Mouse (Mus musculus) lung, adult 18-20 months (tissue): Measurements from ENCODE around the gene Ipo8.

ENCODE experiments used
- DNase-seq, 2 experiments: peaks; one replicate each; pipeline ENCODE4 v3.0.0; 2022; ENCODE audit warnings: mixed read lengths in 2 of 2

Gene Ipo8

GRCm38 (mm10) chr6:148830748-148831727 lies at the start of gene Ipo8:
Ipo8 (minus strand) TSS chr6:148831467.
- peak; percentile 95 to 96 for DNase-seq

DNA sequence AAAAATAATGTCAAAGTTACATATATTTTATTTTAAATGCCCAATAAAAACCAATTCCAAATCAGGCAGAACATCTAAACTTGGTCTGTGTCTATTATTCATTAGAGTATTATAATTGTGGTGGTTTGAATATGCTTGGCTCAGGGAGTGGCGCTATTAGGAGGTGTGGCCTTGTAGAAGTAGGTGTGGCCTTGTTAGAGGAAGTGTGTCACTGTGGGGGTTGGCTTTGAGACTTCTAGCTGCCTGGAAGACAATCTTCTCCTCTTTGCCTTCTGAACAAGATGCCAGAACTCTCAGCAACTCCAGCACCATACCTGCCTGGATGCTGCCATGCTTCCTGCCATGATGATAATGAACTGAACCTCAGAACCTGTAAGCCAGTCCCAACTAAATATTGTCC lies 42.6 kb upstream of the Ipo8 start:
- no peak for DNase-seq

DNA sequence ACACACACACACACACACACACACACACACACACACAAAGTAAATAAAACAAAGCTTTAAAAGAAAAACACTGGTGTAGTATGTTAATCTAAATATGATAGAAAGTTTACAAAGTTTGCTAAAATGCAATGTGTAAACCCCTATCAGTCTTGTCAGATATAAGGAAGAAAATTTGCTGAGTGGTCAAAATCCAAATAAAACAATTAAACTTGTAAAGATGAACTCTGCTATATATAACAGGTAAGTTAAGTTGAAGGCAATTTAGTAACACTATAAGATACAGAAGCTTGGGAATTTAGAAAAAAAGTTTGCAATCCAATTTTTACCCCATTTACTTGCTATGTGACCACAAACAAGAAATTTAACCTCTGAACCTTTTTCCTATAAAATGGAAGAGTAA lies 14.4 kb upstream of the Ipo8 start:
- no peak for DNase-seq

DNA sequence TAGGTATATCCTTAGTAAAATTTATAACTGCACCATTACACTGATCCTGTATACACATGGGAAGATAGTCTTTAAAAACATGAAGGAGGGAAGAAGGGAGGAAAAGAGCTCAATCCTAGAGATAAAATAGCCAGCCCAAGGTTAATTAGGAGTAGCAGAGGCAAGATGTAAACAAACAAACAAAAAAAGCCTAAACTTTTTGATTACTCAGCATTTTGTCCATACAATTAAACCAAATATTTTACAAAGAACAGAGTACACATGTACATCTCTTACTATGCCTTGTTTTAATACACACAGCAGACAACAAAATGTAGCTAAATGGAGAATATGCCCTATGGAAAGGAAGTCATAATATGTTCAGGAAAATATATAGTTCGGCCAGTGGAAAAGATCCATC lies 10.5 kb upstream of the Ipo8 start:
- no peak for DNase-seq

- no peak for DNase-seq
Observed at GRCm38 (mm10) chr6:148838460-148838859, 7.2 kb upstream of the Ipo8 start.

- no peak for DNase-seq
Observed at GRCm38 (mm10) chr6:148831728-148832121, 458 bp upstream of the Ipo8 start.

GRCm38 (mm10) chr6:148830355-148830747 lies 916 bp downstream of the Ipo8 start:
- no peak for DNase-seq

DNA sequence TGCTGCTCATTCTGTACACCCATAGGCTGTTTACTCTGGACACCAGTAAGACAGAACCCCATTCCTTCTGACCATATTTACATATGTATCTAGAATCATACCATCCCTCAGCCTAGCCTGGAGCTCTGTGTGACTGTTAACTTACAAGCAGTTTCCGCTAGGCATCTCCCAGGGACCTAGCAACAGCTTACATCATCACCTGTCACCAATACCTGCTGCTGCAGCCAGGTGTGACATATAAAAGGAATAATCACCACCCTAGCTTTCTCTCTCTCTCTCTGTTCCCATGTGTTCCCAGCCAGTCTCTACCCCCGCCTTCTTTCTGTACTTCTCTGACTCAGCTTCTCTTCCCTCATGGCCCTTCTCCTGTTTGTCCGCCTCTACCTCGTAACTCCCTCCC lies 5.1 kb downstream of the Ipo8 start:
- DNase-seq, result no peak

DNA sequence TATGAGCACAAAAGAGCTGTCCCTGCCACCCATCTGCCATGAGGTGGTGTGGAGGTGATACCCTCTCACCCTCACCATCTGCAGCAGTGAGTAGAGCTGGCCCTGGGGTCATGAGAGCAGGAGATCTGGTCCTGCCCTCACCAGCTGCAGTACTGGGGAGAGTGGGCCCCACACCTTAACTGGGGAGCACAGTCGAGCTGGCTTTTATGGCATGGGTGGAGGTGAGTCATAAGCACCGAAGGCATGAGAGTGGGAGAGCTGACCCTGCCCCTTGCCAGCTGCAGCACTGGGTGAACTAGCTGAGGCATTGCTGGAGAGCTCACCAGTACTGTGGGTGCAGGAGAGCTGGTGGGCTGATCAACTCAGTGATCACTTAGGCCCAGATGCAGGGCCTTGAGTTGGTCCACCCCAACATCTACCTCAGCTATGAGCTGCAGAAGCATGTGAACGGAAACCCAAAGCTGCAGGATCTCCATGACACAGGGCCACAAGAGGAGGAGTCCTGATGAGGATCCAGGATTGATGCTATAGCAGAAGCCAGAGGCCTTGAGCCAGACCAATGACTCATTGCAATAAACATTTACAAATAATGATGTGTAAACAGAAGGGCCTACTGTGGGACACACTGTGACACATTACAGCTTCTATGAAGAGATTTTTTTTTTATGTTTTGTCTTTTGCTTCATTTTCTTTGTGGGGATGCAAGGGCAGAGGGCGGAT lies 12.5 kb downstream of the Ipo8 start:
- DNase-seq, result peak in 1 of 2 experiments; percentile 1

- no peak for DNase-seq
Observed at GRCm38 (mm10) chr6:148816751-148817150, 14.5 kb downstream of the Ipo8 start.

DNA sequence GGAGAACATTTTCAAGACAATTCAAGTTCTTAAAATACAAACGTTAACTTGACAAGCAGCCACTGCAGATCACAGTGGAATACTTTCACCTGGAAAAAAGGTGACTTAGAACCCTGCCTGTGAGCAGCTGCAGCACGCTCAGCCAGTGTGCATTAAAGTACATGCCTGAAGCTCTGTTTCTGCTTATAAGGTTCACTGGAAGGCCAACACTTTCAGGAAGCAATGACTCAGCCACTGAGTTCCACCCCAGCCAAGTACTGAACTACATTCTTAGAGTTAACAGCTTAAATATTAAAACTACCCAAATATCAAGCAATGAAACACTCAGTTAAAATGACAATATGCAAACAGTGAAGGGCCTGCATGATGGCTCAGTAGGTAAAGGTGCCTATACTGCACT lies 20.1 kb downstream of the Ipo8 start:
- DNase-seq, result no peak

DNA sequence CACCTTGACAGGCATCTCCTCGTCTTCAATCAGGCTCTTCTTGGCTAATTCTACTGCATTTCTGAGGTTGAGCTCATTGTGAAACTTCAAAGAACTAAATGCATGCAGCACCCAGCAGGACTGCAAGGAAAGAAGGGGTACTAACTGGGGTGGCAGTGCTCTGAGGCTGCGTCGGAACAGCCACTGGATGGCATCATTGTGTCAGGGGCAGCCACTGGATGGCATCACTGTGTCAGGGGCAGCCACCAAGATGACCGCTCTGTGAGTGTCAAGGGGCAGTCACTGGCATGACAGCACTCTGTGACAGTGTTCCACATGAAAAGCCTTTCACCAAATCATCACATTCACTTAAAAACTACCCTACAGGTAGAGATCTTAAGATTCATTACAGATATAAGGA lies 31.5 kb downstream of the Ipo8 start:
- DNase-seq, result no peak

GRCm38 (mm10) chr6:148795145-148795544 lies 36.1 kb downstream of the Ipo8 start:
- no peak for DNase-seq

DNA sequence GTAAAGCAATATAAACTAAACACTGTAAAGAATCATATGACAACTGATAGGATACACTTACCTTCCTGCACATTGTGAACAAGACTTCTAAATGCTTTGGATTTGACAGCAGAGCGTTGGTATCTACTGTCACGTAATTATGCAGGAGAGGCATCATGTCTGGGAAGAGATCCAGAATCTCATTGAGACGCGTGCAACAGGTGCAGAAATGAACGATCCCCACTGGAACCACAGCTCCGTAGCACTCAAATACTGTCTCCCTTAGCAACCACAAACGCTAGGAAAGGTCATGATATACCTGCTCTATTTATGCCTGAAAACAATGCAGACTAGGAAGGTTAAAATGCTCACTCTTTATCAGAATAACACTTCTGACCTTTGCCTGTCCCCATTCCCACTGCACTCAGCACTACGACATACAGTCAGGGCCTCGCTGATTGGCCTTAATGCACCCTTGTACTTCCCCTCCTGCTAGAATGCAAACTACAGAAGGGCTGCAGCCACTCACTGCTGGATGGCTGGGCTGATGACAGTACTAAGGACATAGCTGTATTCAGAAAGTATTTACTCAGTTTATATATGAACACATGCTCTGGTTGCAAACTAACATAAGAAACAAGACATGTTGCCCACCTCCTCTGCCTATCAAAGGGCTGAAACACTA lies 42.1 kb downstream of the Ipo8 start:
- DNase-seq, result no peak

GRCm38 (mm10) chr6:148786186-148786585 lies 45.1 kb downstream of the Ipo8 start:
- DNase-seq, result no peak

DNA sequence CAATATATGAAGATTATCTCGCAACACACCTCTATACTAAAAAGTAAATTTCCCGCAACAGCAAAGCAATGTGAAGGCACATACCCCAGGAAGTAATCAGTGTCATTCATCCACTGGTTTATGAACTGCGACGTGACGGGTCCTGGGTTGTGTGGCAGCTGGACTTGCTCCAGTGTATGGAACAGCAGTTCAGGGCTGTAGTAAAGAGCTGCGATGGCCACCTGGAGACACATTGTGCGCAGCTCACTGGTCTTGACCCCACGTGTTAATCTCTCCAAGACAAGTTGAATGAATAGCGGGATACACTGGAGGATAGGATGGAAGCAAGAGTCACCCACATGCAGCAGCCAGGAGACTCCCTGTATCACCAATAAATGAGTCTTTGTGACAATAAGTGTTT lies 46.8 kb downstream of the Ipo8 start:
- no peak for DNase-seq

DNA sequence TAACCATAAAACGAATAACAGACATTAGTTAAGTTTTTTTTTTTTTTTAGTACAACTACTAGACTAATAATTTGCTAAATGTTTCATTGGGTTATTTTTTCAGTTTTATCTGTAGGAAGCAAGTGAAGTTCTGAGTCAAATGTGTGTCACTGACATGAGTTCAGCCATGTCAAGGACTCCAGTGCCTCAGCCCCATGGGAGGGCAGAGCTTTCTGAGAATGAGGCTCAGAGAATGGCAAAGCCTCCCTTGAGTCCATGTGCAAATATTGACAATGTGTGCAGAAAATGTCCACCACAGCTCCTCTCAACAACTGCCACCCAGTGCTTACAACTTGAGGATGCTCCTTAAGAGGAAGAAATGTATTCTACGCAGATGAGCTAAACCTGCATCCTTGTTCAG lies 55.0 kb downstream of the Ipo8 start:
- DNase-seq, result no peak

DNA sequence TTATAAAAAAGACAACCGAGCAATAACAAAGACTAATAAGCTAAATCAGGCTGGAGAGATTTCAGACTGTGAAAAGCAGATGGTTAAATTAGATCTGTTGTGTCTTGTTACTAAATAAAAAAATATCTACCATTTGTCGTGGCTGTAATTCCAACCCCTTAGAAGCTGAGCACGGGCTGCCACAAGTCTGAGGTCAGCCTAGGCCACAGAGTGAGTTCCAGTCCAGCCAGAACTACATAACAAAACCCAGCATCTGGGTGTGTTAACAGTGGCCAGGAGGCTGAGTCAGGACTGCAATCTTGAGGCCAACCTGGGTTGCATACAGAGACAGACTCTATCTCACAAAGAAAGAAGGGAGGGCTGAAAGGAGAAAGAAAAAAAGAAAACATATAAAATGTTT lies 59.8 kb downstream of the Ipo8 start:
- no peak for DNase-seq

- no peak for DNase-seq
Observed at GRCm38 (mm10) chr6:148768419-148768818, 62.8 kb downstream of the Ipo8 start.

DNA sequence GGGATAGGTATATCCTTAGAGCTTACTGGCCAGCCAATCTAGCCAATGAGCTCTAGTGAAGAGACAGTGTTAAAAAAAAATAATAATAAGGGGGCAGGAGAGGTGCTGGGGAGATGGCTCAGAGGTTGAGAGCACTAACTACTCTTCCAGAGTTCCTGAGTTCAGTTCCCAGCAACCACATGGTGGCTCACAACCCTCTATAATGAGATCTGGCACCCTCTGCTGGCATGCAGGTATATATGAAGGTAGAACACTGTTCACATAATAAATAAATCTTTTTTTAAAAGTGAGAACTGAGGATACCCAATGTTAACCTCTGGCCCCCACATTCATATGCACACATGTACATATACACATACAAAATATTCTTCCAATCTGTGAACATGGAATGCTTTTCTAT lies 64.0 kb downstream of the Ipo8 start:
- no peak for DNase-seq

GRCm38 (mm10) chr6:148761967-148762712 lies 69.1 kb downstream of the Ipo8 start:
- DNase-seq, result no peak

- DNase-seq, result no peak
Observed at GRCm38 (mm10) chr6:148761475-148761874, 69.8 kb downstream of the Ipo8 start.

- no peak for DNase-seq
Observed at GRCm38 (mm10) chr6:148756535-148756934, 74.7 kb downstream of the Ipo8 start.
